Mouse (Mus musculus) layer of hippocampus, adult 9-11 months (tissue): ENCODE results near the gene Ifitm3.
"Not testable (repeated sequence)": the region's sequence is repeated elsewhere in the genome, so short reads cannot be mapped to it uniquely, and the experiment has no call there.

Experiments
- DNase-seq: peaks from one replicate; pipeline ENCODE4 v3.0.0; 2022

Ifitm3 gene

GRCm38 (mm10) chr7:141032458-141033167, 22.0 kb upstream of the Ifitm3 start:
- no peak for DNase-seq

GRCm38 (mm10) chr7:141030390-141030789, 19.8 kb upstream of the Ifitm3 start:
- no peak for DNase-seq

GRCm38 (mm10) chr7:141028831-141029230, 18.3 kb upstream of the Ifitm3 start, which contains the start of gene Gm17387:
Gene Gm17387 (plus strand): TSS chr7:141029131.
- no peak for DNase-seq

DNA sequence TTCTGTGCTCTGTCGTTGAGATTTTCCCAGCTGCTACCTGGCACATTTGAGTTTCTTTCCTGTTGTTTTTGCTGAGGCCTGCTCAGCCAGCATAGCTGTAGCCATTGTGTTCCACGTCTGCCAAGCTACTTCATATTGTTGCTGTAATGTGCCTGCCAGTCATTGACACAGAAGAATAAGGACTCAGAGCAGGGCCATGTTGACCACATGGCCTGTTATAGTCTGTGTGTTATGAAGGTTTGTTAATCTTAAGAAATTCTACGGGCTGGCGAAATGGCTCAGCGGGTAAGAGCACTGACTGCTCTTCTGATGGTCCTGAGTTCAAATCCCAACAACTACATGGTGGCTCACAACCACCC, 16.1 kb upstream of the Ifitm3 start:
- DNase-seq = no peak

GRCm38 (mm10) chr7:141026097-141026739, 15.6 kb upstream of the Ifitm3 start:
- no peak for DNase-seq

- no peak for DNase-seq
Measured at GRCm38 (mm10) chr7:141024865-141025838, 14.6 kb upstream of the Ifitm3 start.

GRCm38 (mm10) chr7:141021489-141022449, 11.2 kb upstream of the Ifitm3 start:
- DNase-seq = no peak

DNA sequence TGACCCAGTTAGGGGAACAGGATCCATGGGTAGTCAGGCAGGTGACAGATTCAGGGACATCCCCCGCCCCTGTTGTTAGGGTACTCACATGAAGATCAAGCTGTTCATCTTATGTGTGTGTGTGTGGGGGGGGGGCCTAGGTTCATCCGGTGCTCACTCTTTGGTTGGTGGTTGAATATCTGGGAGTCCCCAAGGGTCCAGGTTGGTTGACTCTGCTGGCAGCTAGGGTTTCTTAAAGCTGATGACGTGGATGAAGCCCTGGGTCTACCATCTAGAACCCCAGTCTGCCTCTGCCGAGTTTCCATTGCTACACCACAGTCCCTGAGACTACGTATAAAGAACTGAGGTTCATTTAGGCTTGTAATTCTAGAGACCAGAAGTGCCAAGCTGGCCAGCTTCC, 8.5 kb upstream of the Ifitm3 start:
- no peak for DNase-seq

GRCm38 (mm10) chr7:141017824-141018223, 7.3 kb upstream of the Ifitm3 start, which contains the start of gene Ifitm6:
Gene Ifitm6 (minus strand): TSS chr7:141017924.
- DNase-seq = not testable (repeated sequence)

- peak; percentile 26 for DNase-seq
Measured at GRCm38 (mm10) chr7:141016707-141017697, 6.4 kb upstream of the Ifitm3 start.

- DNase-seq = no peak
Measured at GRCm38 (mm10) chr7:141011238-141011770, 734 bp upstream of the Ifitm3 start.

DNA sequence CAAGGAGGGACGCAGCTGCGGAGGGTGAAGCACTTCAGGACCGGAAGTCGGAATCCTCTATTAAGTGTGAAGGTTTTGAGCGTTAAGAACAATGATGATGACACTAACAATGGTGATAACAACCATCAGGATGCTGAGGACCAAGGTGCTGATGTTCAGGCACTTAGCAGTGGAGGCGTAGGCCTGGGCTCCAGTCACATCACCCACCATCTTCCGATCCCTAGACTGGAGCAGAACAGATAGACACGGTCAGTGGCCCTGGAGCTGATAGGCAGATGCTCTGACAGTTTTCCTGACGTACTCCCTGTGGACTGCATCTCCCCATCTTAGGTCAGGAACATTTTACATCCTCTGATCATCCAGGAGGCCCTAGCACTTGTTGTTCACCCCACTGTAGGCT, 905 bp downstream of the Ifitm3 start:
- DNase-seq = no peak

DNA sequence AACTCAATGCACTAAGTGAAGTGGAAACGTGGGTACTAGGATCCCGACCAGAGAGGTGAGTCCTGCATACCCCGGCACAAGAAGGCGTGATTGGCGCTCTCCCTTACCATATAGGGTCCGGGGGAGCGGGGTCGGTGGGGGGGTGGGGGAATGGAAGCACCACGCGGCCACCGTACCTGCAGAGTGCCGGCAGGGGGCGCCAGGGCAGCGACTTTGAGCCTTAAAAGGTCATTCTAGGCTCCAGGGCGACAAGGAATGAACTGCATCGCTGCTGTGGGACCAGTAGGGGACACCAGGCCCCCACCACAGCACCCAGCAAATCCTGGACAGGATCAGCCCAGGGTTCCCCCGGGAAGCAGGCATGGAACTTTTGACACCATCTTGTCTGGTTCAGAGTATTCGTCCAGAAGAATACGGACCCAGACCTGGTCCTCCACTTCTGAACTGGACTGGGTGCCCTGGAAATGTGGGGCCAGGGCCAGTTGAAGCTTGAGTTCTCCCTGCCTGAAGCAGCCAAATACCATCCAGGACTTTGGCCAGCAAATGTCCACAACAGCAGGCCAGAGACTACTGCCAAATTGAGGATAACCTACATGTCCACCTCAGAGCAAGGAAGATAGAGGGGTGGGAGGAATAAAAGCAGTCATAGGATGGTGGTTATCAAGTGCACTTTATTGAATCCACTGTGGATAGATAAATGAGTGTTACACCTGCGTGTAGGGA, 1.5 kb downstream of the Ifitm3 start:
- DNase-seq = peak; percentile 46

DNA sequence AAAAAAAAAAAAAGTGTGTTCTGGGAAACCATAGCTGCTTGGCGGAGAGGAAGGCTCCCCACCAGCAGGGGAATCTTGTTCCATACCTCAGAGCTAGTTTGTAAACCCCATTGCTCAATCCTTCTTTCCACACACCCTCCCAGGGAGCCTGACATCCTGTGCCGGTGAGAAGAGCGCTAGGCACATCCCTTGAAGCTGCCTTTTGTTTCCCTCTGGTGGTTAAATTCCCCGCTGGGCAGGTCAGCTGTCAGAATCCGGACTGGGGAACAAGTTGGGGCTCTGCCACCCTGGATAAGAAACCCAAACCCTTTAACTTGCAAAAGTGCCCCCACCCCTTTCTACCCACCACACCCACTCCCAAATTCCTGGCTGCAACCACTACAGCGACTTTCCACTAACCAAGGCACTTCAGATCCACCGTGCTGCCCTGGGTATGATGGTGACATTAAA, 2.2 kb downstream of the Ifitm3 start:
- no peak for DNase-seq

DNA sequence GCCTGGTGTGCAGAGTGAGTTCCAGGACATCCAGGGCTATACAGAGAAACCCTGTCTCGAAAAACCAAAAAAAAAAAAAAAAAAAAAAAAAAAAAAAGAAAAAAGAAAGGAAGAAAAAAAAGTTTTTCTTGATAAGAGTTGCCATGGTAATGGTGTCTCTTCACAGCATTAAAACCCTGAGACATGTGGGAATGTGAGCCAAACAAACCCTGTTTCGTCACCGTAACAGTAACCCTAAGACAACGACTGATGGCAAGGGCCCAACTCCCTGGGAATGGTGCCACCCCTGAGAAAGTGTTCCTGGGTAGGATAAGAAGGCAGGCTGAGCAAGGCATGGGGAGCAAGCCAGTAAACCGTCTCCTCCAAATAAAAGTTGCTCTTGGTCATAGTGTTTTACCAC, 3.7 kb downstream of the Ifitm3 start:
- DNase-seq = no peak

GRCm38 (mm10) chr7:141006446-141006845, 4.1 kb downstream of the Ifitm3 start:
- DNase-seq = no peak

- DNase-seq = no peak
Measured at GRCm38 (mm10) chr7:141003248-141004010, 7.1 kb downstream of the Ifitm3 start.

DNA sequence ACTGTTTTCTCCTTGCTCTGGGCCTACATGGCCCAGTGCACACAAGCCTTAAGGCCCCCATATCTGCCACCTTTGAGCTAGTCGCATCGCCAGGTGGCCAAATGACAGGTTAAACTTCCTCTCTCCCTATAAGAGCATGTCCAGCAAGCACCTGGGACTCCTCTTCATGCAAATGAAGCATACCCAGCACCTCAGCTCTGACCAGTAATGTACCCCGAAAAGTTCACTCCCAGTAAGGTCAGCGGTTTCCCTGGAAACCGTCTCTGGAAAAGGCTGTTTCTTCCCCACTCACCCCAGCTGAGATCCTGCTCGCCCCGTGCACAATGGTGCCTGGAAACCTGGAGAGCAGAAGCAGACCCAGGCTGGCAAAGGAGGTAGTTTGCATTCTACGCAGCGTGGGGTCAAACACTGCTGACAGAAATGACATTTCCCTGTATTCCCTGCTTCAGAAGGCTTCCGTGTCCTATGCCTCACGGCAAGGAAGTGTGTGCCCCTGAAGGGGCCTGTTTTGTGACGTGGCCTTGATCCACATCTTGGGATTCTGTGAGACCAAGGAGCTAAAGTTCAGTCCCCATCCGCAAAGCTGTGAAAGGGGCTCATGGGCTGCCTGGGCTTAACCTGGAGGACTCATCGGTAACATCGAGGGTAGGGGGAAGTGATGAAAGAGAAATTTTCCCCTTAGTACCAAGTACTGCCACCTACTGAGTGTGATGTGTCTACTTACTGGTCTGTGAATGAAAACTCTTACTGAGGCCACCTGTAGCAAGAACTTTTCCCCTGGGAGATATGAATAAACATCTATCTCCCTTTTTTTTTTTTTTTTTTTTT, 9.5 kb downstream of the Ifitm3 start:
- DNase-seq = no peak
